ENCODE assay signal across 8 mouse cellular contexts in the genomic region with DNA sequence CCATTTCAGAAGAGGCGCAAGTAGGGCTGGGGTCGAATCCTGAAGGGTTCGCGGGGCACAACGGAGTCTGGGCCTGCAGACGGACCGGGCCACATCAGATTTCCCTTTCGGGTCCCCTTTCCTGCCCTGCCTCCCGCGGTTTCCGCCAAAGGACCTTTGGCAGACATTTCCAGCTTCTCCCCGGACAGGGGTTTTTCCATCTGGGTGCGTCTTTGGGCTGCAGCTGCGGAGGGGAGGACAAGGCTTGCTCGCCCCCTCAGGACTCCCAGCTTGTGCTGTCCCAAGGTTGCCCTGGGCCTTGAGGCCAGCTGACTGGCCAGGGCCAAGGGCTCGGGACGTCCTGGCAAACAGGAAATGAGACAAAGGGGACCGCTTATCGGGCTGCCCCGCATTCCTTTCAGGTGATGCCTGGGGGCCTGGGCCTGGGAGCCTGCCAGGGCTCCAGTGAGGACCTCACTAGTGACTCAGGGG. TPM values are rescaled to one million over a fixed set of nuclear protein-coding genes. Genes with fewer than 3 reads are reported as not detected.
DNase-seq lines count a peak whose midpoint lies in the region; ATAC-seq lines count a peak whose summit lies in the region.
"Had no signal": no experiment of that assay in that cellular context is flagged by ENCODE, and none has a peak within 500 bp of the region (broad histone marks: within the 10 kb centered on the region; RNA-seq: fewer than 3 reads in every experiment).

No protein-coding gene starts in this region.

- peak; percentile 57 for DNase-seq in adrenal gland, postnatal 25 days
- DNase-seq in forebrain, embryonic 11.5 days (ENCODE audit: low spot score) = no peak
- peak; percentile 62 for DNase-seq in limb, embryonic 11.5 days (ENCODE audit: low spot score)
- no peak for DNase-seq in midbrain, embryonic 14.5 days
- no peak for DNase-seq in layer of hippocampus, postnatal 36 days
- no peak for DNase-seq in yolk sac, embryonic 10.5 days (ENCODE audit: low spot score)

- H3K36me3 ChIP-seq in forebrain, embryonic 11.5 days (ENCODE audit: control insufficient read depth, insufficient read depth, low read length) = no peaks in the 10 kb centered on the region
- no peaks in the 10 kb centered on the region for H3K36me3 ChIP-seq in limb, embryonic 11.5 days (ENCODE audit: control insufficient read depth, insufficient read depth, low read length)
- H3K36me3 ChIP-seq in midbrain, embryonic 14.5 days (ENCODE audit: control insufficient read depth, insufficient read depth, low read length) = no peaks in the 10 kb centered on the region

- no peak overlapping the region for H3K4me3 ChIP-seq in forebrain, embryonic 11.5 days (ENCODE audit: low read depth, low read length)
- no peak overlapping the region; the same call in 1 of the 2 replicates for H3K4me3 ChIP-seq in limb, embryonic 11.5 days (ENCODE audit: low read depth, low read length)
- H3K4me3 ChIP-seq in midbrain, embryonic 14.5 days (replicated peaks; ENCODE audit: low read depth, low read length) = no peak overlapping the region
- H3K4me3 ChIP-seq: myocyte had no signal

- peak overlapping the region; percentile 37; the same call in 1 of the 2 replicates for H3K4me2 ChIP-seq in forebrain, embryonic 11.5 days (ENCODE audit: low read depth, low read length, severe bottlenecking)
- H3K4me2 ChIP-seq in limb, embryonic 11.5 days (ENCODE audit: low read depth, severe bottlenecking) = peak overlapping the region; percentile 43
- peak overlapping the region; percentile 16 for H3K4me2 ChIP-seq in midbrain, embryonic 14.5 days (ENCODE audit: low read length)

- H3K9me3 ChIP-seq in forebrain, embryonic 11.5 days (ENCODE audit: control insufficient read depth, low read length) = no peaks in the 10 kb centered on the region
- H3K9me3 ChIP-seq in limb, embryonic 11.5 days (ENCODE audit: control insufficient read depth, low read length) = no peaks in the 10 kb centered on the region
- no peaks in the 10 kb centered on the region for H3K9me3 ChIP-seq in midbrain, embryonic 14.5 days (ENCODE audit: control insufficient read depth, low read length)

- peaks cover 22% of the 10 kb centered on the region for H3K27me3 ChIP-seq in forebrain, embryonic 11.5 days (ENCODE audit: control insufficient read depth, insufficient read depth, low read length)
- H3K27me3 ChIP-seq in limb, embryonic 11.5 days (ENCODE audit: control insufficient read depth, insufficient read depth, low read length) = peaks cover 8% of the 10 kb centered on the region; the same call in 1 of the 2 replicates
- peaks cover 16% of the 10 kb centered on the region; the same call in 1 of the 2 replicates for H3K27me3 ChIP-seq in midbrain, embryonic 14.5 days (ENCODE audit: control insufficient read depth, insufficient read depth, low read length)

- H3K27ac ChIP-seq in forebrain, embryonic 11.5 days (ENCODE audit: low read depth, low read length) = no peak overlapping the region
- H3K27ac ChIP-seq in limb, embryonic 11.5 days (replicated peaks; ENCODE audit: low read depth, low read length) = no peak overlapping the region
- no peak overlapping the region for H3K27ac ChIP-seq in midbrain, embryonic 14.5 days (replicated peaks; ENCODE audit: low read depth, low read length)

- WGBS in forebrain, embryonic 11.5 days = 4% methylated on average over 20 of the region's 20 CpGs
- WGBS in limb, embryonic 11.5 days = 4% methylated on average over 20 of the region's 20 CpGs
- WGBS in midbrain, embryonic 14.5 days = 9% methylated on average over 20 of the region's 20 CpGs

- ATAC-seq in forebrain, embryonic 11.5 days (replicated peaks; ENCODE audit: low FRiP score) = no peak
- 0 out of 4 replicates have a peak, but pooled peaks have one; percentile 3 to 7 for ATAC-seq in hematopoietic stem cell, adult 5-6 weeks (replicated peaks in 1 of 2; ENCODE audit: insufficient read depth in 1 of 2, low FRiP score in 2 of 2, low TSS enrichment in 1 of 2, low read depth in 1 of 2, poor library complexity in 2 of 2, severe bottlenecking in 2 of 2)
- no peak for ATAC-seq in limb, embryonic 11.5 days (ENCODE audit: insufficient number of reproducible peaks, low FRiP score, low TSS enrichment, low read depth)
- ATAC-seq in midbrain, embryonic 14.5 days (ENCODE audit: low FRiP score, low TSS enrichment) = no peak

- peak overlapping the region; percentile 40; the same call in 1 of the 2 replicates for H3K9ac ChIP-seq in forebrain, embryonic 11.5 days (ENCODE audit: low read length)
- peak overlapping the region; percentile 52 for H3K9ac ChIP-seq in limb, embryonic 11.5 days (ENCODE audit: low read length)
- H3K9ac ChIP-seq in midbrain, embryonic 14.5 days (replicated peaks; ENCODE audit: low read length) = 0 out of 2 replicates have a peak overlapping the region, but pooled peaks have one; percentile 16

- H3K4me1 ChIP-seq in forebrain, embryonic 11.5 days (replicated peaks; ENCODE audit: control insufficient read depth, insufficient read depth, low read length) = peaks cover 7% of the 10 kb centered on the region; the same call in 1 of the 2 replicates
- H3K4me1 ChIP-seq in limb, embryonic 11.5 days (ENCODE audit: control insufficient read depth, insufficient read depth, low read length) = peaks cover 31% of the 10 kb centered on the region
- H3K4me1 ChIP-seq in midbrain, embryonic 14.5 days (ENCODE audit: control insufficient read depth, insufficient read depth, low read length) = peaks cover 19% of the 10 kb centered on the region

RNA-seq across cellular contexts. Expression of a gene that starts 11.5 kb away (rescaled TPM):
- total RNA-seq in adrenal gland, postnatal 25 days (2021) = 77.1 and 111 TPM in 2 replicates
- polyA plus RNA-seq in forebrain, embryonic 11.5 days (2014; fragmentation: Nextera tagmentation; extraction: Ambion mirVana) = 7.6 and 7.9 TPM in 2 replicates
- 2.3 and 6.8 TPM in 2 replicates for total RNA-seq in hematopoietic stem cell, adult 5-6 weeks (2017)
- polyA plus RNA-seq in limb, embryonic 11.5 days (2014; fragmentation: Nextera tagmentation; extraction: Ambion mirVana) = 6.3 and 6.9 TPM in 2 replicates
- 1.2 and 1.7 TPM in 2 replicates for polyA plus RNA-seq in midbrain, embryonic 14.5 days (2014; fragmentation: Nextera tagmentation; extraction: Ambion mirVana)
- total RNA-seq in layer of hippocampus, postnatal 36 days (2021) = 1 to 10 TPM; 6.2 to 9.9 TPM

RNA-seq across cellular contexts. Expression of a gene that starts 24.3 kb away (rescaled TPM):
- total RNA-seq in adrenal gland, postnatal 25 days (2021) = 0.57 and 0.76 TPM in 2 replicates
- 0.27 and 0.28 TPM in 2 replicates for polyA plus RNA-seq in forebrain, embryonic 11.5 days (2014; fragmentation: Nextera tagmentation; extraction: Ambion mirVana)
- not detected in 2 replicates for total RNA-seq in hematopoietic stem cell, adult 5-6 weeks (2017)
- polyA plus RNA-seq in limb, embryonic 11.5 days (2014; fragmentation: Nextera tagmentation; extraction: Ambion mirVana) = not detected in 2 replicates
- 1.6 TPM in 2 replicates for polyA plus RNA-seq in midbrain, embryonic 14.5 days (2014; fragmentation: Nextera tagmentation; extraction: Ambion mirVana)
- total RNA-seq in layer of hippocampus, postnatal 36 days (2021) = 1 to 10 TPM; 2.7 to 3.1 TPM
- polyA plus RNA-seq: myocyte had no signal

RNA-seq across cellular contexts. Expression of a gene that starts 58.8 kb away (rescaled TPM):
- not detected in 2 replicates for total RNA-seq in adrenal gland, postnatal 25 days (2021)
- polyA plus RNA-seq in forebrain, embryonic 11.5 days (2014; fragmentation: Nextera tagmentation; extraction: Ambion mirVana) = 0.39 TPM in 1 of 2 replicates, not detected in the other
- total RNA-seq in hematopoietic stem cell, adult 5-6 weeks (2017) = not detected in 2 replicates
- polyA plus RNA-seq in limb, embryonic 11.5 days (2014; fragmentation: Nextera tagmentation; extraction: Ambion mirVana) = not detected in 2 replicates
- polyA plus RNA-seq in midbrain, embryonic 14.5 days (2014; fragmentation: Nextera tagmentation; extraction: Ambion mirVana) = not detected in 2 replicates
- total RNA-seq in layer of hippocampus, postnatal 36 days (2021) = not detected
- polyA plus RNA-seq: myocyte had no signal

Comparison
In these comparisons a context has a peak if more than half of its experiments do, and no peak if none do; other contexts are left out.
1. DNase-seq: peak in adrenal gland, postnatal 25 days (single experiment) and limb, embryonic 11.5 days (single experiment); none in forebrain, embryonic 11.5 days (single experiment), midbrain, embryonic 14.5 days (single experiment), layer of hippocampus, postnatal 36 days (0 of 2) and yolk sac, embryonic 10.5 days (single experiment).
2. ATAC-seq: peak in hematopoietic stem cell, adult 5-6 weeks (2 of 2); none in forebrain, embryonic 11.5 days (single experiment), limb, embryonic 11.5 days (single experiment) and midbrain, embryonic 14.5 days (single experiment).
3. Peak in every context shown above with its lines, with median percentiles within 50 percentile points of each other: H3K4me2 ChIP-seq and H3K9ac ChIP-seq.